Mouse (Mus musculus): ENCODE data around the gene Hoxb1. TPM values are rescaled to one million over a fixed set of nuclear protein-coding genes. Genes with fewer than 3 reads are reported as not detected.

Hoxb1 gene
- not detected for total RNA-seq (2021)
- long read RNA-seq, experiment 1 = 0 reads
- long read RNA-seq, experiment 2 = 0 reads

GRCm38 (mm10) chr11:96365441-96366091 lies at the start of gene Hoxb1:
TSS of gene Hoxb1 (plus strand) at chr11:96365752.
- no peak for DNase-seq

DNA sequence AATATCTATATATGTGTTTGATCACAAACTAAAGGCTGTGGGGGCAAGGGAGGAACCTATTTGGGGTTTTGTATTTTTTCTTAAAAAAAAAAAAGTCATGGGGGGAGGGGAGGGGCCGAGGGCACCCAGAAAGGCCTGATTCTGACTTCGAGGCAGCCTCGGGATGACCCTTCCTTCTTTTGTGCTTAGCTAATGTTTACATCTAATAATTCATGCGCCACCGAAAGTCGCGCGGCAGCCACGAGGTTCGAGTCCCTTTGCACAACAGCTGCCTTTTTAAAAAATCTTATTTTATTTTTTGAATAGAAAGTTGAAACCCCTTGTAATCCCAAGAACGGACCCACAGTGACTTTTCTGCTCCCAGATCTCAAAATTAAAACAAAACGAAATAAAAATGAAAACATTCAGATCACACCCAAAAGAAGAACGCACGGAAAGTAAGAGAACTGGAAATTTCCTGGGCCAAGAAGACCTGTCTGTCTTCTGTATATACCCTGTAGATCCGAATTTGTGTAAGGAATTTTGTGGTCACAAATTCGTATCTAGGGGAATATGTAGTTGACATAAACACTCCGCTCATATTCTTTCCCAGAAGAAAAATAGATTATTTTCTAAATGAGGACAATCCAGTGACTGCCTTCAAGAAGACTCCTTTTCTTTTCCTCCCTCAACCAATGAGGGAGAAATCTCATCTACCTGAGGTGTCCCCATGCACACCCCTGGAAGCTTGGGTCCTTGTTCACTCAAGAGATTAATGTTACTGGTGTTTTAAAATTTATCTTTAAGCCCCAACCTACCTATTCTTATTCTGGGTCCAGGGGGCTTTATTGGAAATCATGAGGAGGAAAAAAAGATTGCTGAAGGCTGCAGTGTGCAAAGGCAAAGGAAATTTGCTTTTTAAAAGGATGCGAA lies 48.6 kb upstream of the Hoxb1 start:
- DNase-seq = no peak

DNA sequence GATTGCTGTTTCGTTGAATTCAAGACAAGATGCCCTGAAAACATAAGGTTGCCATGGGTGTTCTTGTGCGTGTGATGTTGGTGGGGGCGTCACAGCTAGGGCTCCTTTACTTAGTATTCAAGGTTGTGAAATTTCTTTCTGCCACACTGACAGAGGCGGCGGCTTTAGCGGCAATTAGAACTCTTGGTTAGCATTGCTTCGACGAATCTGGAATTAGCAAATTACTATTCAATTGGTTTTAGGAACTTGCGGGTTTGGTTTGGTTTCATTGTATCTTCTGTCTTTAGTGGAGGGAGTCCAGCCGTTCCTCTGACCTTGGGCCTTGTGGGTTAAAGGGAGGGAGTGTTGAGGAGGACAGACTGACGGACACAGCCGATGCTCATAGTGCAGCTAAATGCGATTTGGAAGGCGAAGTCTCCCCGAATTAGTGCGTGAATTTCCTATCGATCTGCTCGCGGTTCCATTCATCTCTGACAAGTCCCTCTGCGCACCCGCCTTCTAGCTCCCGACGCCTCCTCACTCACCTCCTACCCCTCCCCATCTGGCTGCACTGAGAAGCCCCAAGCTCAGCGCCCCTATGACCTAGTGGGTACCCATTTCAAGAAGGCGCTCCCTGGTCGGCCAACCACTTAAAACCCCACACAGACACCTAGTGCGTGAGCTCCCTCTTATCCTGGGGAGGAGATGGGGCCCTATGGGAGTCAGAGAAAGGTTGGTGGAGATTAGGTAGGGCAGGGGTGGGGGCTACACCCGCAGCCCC lies 47.8 kb upstream of the Hoxb1 start, which contains the start of gene Hoxb4:
Gene Hoxb4, plus strand, starts transcription at position 660 of the 760 bp plus-strand sequence.
- no peak for DNase-seq

- peak; percentile 38 for DNase-seq
Observed at GRCm38 (mm10) chr11:96318368-96319070, 47.0 kb upstream of the Hoxb1 start.

GRCm38 (mm10) chr11:96319071-96319902 lies 46.3 kb upstream of the Hoxb1 start:
- no peak for DNase-seq

DNA sequence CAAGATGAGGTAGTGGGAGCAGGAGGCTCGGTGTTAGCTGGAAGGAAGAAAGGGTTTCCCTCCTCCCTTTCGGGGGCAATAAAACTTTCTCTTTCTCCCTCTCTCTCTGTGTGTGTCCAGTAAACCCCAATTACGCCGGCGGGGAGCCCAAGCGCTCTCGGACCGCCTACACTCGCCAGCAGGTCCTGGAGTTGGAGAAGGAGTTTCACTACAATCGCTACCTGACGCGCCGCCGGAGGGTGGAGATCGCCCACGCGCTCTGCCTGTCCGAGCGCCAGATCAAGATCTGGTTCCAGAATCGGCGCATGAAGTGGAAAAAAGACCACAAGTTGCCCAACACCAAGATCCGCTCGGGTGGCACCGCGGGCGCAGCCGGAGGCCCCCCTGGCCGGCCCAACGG lies 45.6 kb upstream of the Hoxb1 start:
- no peak for DNase-seq

DNA sequence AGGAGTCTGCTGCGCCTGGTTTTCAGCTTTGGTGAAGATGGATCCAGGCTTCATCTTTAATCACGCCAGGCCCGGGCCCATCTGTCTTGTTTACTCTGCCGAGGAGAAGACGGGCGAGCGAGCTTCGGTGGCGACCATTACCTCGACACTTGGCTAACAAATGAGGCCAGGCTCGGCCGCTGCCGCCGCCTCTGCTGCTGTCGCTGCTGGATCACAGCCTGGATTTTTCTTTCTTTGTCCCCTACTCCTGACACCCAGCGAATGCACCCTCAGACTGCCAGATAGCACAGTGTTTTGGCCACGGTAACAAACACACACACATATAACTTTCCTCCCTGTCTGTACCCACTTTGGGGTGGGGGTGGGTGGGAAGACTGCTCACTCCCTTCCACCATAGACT lies 44.9 kb upstream of the Hoxb1 start:
- no peak for DNase-seq

- no peak for DNase-seq
Observed at GRCm38 (mm10) chr11:96321846-96322245, 43.7 kb upstream of the Hoxb1 start.

- no peak for DNase-seq
Observed at GRCm38 (mm10) chr11:96322738-96323137, 42.8 kb upstream of the Hoxb1 start.

GRCm38 (mm10) chr11:96323154-96323553 lies 42.4 kb upstream of the Hoxb1 start, which contains the start of gene Hoxb3:
TSS of gene Hoxb3 (plus strand) at chr11:96323326.
- DNase-seq = no peak

DNA sequence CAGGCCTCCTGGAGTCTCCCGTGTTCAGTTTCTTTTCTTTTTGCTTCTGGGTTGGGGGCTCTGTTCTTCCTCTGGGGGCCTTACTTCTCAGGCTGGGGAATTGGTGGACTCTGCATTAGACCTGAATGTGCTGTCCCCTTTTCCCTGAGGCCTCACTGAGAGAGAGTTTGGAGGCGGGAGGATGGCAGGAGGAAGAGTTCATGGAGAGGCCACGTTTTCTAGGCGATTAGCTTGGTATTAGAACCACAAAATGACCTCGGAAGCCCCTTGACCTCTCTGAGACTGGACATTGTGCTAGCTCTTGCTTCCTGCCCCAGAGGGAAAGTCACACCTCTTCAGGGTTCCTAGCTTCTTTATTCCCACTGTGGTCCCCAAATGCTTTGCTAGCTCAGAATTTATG lies 41.4 kb upstream of the Hoxb1 start:
- no peak for DNase-seq

GRCm38 (mm10) chr11:96324965-96325364 lies 40.6 kb upstream of the Hoxb1 start:
- DNase-seq = no peak

DNA sequence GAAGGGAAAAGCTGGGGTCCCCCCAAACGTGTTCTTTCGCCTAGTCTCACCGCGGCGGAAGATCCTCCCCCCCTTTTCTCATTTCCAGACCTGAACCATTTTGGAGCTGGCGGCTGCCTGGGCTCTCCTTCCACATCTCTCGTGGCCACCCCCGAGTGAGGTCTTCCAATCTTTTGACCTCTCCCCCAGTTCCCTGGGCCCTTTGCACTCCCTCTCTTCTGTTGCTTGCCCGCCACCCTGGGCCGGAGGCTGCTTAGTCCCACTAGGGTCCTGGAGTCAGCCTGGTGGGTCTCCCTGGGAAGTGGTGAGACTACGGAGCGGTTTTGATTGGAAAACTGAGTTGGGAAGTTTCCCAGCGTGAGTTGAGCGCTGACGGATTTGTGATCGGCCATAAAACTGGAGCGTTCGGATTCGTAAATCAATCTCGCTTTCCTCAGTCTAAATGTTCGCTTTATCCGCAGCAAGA lies 39.8 kb upstream of the Hoxb1 start:
- DNase-seq = no peak

DNA sequence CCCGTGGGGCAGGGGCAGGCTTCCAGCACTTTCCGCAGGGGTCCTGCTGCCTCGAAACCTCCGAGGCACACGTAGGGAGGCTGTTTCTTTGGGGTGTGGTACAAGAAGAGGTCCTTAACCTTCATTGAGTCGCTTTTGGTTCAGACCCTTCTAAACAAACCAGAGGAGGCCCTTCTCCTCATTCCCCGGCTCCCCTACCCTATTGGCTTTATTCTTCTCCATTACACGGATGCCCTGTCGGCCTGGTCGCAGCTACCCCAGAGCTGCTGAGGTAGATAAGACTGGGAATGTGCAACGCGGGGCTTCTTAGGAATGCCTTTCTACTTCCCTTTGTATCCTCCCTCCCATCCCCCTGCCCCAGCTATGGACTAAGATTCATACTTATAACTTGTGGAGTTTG lies 38.8 kb upstream of the Hoxb1 start:
- DNase-seq = no peak

- DNase-seq = no peak
Observed at GRCm38 (mm10) chr11:96327122-96327521, 38.4 kb upstream of the Hoxb1 start.

- no peak for DNase-seq
Observed at GRCm38 (mm10) chr11:96327750-96328149, 37.8 kb upstream of the Hoxb1 start.

- no peak for DNase-seq
Observed at GRCm38 (mm10) chr11:96328605-96329004, 36.9 kb upstream of the Hoxb1 start.

DNA sequence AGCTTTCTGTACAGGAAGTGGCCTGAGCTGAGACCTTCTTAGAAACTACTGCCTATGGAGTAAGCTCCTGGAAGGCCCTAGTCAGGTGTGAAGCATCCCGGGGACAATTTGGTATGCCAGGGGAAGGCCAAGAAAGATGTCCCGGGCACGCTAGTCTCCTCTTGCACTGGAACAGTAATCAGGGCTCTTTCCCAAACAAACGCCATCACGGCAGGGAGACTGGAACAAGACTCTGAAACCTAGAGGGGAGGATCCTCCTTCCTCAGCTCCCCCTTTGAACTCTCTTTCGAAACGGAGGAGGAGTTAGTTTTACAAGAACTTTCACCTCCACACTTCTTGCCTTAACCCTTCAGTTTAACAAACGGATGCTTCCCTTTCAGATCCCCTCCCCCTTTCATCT lies 33.4 kb upstream of the Hoxb1 start:
- no peak for DNase-seq

- DNase-seq = no peak
Observed at GRCm38 (mm10) chr11:96332618-96333032, 32.9 kb upstream of the Hoxb1 start.

GRCm38 (mm10) chr11:96333241-96334001 lies 32.1 kb upstream of the Hoxb1 start:
- no peak for DNase-seq

All from gastrocnemius, postnatal 25 days (tissue).